Mouse (Mus musculus) kidney, adult 18-20 months (tissue): ENCODE measurements around the gene Sash1.

Source experiments
- DNase-seq: peaks from one replicate; pipeline ENCODE4 v3.0.0; 2021

Sash1 gene

GRCm38 (mm10) chr10:8898831-8899511, 13.1 kb upstream of the Sash1 start:
- DNase-seq, result no peak

GRCm38 (mm10) chr10:8898099-8898777, 12.4 kb upstream of the Sash1 start:
- DNase-seq, result no peak

GRCm38 (mm10) chr10:8894965-8895515, 9.2 kb upstream of the Sash1 start:
- no peak for DNase-seq

- DNase-seq, result no peak
Measured at GRCm38 (mm10) chr10:8890511-8890910, 4.6 kb upstream of the Sash1 start.

- DNase-seq, result no peak
Measured at GRCm38 (mm10) chr10:8889341-8889740, 3.5 kb upstream of the Sash1 start.

GRCm38 (mm10) chr10:8886528-8886854, 621 bp upstream of the Sash1 start:
- DNase-seq, result peak; percentile 90

GRCm38 (mm10) chr10:8885201-8885600, 669 bp downstream of the Sash1 start:
- DNase-seq, result peak; percentile 47

- no peak for DNase-seq
Measured at GRCm38 (mm10) chr10:8884565-8884964, 1.3 kb downstream of the Sash1 start.

- no peak for DNase-seq
Measured at GRCm38 (mm10) chr10:8883686-8884085, 2.2 kb downstream of the Sash1 start.

- DNase-seq, result no peak
Measured at GRCm38 (mm10) chr10:8881736-8882135, 4.1 kb downstream of the Sash1 start.

GRCm38 (mm10) chr10:8880950-8881675, 4.8 kb downstream of the Sash1 start:
- no peak for DNase-seq

GRCm38 (mm10) chr10:8878824-8879223, 7.0 kb downstream of the Sash1 start:
- DNase-seq, result no peak

- DNase-seq, result no peak
Measured at GRCm38 (mm10) chr10:8878381-8878780, 7.5 kb downstream of the Sash1 start.

- DNase-seq, result no peak
Measured at GRCm38 (mm10) chr10:8873631-8874370, 12.1 kb downstream of the Sash1 start.

GRCm38 (mm10) chr10:8872788-8873187, 13.1 kb downstream of the Sash1 start:
- DNase-seq, result no peak

- no peak for DNase-seq
Measured at GRCm38 (mm10) chr10:8871935-8872334, 13.9 kb downstream of the Sash1 start.

GRCm38 (mm10) chr10:8870368-8870767, 15.5 kb downstream of the Sash1 start:
- no peak for DNase-seq

- peak; percentile 61 for DNase-seq
Measured at GRCm38 (mm10) chr10:8866062-8866642, 19.7 kb downstream of the Sash1 start.

GRCm38 (mm10) chr10:8860655-8861054, 25.2 kb downstream of the Sash1 start:
- no peak for DNase-seq

GRCm38 (mm10) chr10:8858718-8859117, 27.2 kb downstream of the Sash1 start:
- no peak for DNase-seq

- DNase-seq, result no peak
Measured at GRCm38 (mm10) chr10:8856942-8857341, 28.9 kb downstream of the Sash1 start.

GRCm38 (mm10) chr10:8853326-8853725, 32.5 kb downstream of the Sash1 start:
- no peak for DNase-seq

- no peak for DNase-seq
Measured at GRCm38 (mm10) chr10:8851625-8852024, 34.2 kb downstream of the Sash1 start.
